Mouse (Mus musculus) heart, embryonic 11.5 days (tissue): Measurements from ENCODE around the gene Naxd. TPM values are rescaled to one million over a fixed set of nuclear protein-coding genes. Genes with fewer than 3 reads are reported as not detected.
A peak's percentile ranks its signal among the peaks of the same experiment; 100 is the strongest.
"Not testable (repeated sequence)": the region's sequence is repeated elsewhere in the genome, so short reads cannot be mapped to it uniquely, and the experiment has no call there.

Experiments
- ATAC-seq: fragments of 200-750 bp; cut with Nextera tagmentation; replicated peaks from 2 replicates; pipeline ENCODE4 v1.8.0; 2017; ENCODE audit warnings: moderate library complexity; ENCODE audit not compliant: insufficient number of reproducible peaks, low FRiP score, low TSS enrichment
- H3K27ac ChIP-seq: fragments of 300-500 bp; sonication (generic); 2 replicates; pipeline ENCODE4 v1.5.1; 2014; ENCODE audit warnings: mild to moderate bottlenecking, low read depth, low read length
- H3K27me3 ChIP-seq: fragments of 300-500 bp; sonication (generic); 2 replicates; pipeline ENCODE4 v1.6.1; 2014; ENCODE audit warnings: mild to moderate bottlenecking, low read length, mixed read lengths; ENCODE audit not compliant: control insufficient read depth, insufficient read depth
- H3K36me3 ChIP-seq: fragments of 300-500 bp; sonication (generic); 2 replicates; pipeline ENCODE4 v1.6.1; 2014; ENCODE audit warnings: mild to moderate bottlenecking, low read length, moderate library complexity, mixed read lengths; ENCODE audit not compliant: control insufficient read depth, insufficient read depth
- H3K4me1 ChIP-seq: fragments of 300-500 bp; sonication (generic); 2 replicates; pipeline ENCODE4 v1.6.1; 2014; ENCODE audit warnings: low read length; ENCODE audit not compliant: control insufficient read depth, insufficient read depth
- H3K4me2 ChIP-seq: fragments of 300-500 bp; sonication (generic); 2 replicates; pipeline ENCODE4 v1.6.1; 2014; ENCODE audit warnings: mild to moderate bottlenecking, moderate library complexity
- H3K4me3 ChIP-seq: fragments of 300-500 bp; sonication (generic); 2 replicates; pipeline ENCODE4 v1.5.1; 2014; ENCODE audit warnings: low read depth, low read length
- H3K9ac ChIP-seq: fragments of 300-500 bp; sonication (generic); 2 replicates; pipeline ENCODE4 v1.6.1; 2014; ENCODE audit warnings: mild to moderate bottlenecking, low read depth, low read length, moderate library complexity
- H3K9me3 ChIP-seq: fragments of 300-500 bp; sonication (generic); replicated peaks from 2 replicates; pipeline ENCODE4 v1.6.1; 2016; ENCODE audit warnings: low read length; ENCODE audit not compliant: control insufficient read depth
- WGBS: fragments of 180-500 bp; shearing (Covaris S2); extraction: QIAGEN DNeasy Blood & Tissue Kit; methylation state at CpG from one replicate; pipeline ENCODE4 v1.1.7; 2014; ENCODE audit not compliant: insufficient replicate concordance; 5-methylcytosine and 5-hydroxymethylcytosine counted together
- polyA plus RNA-seq: library from polyadenylated mRNA; unstranded; fragments of >200 nt; fragmentation: Nextera tagmentation; extraction: Ambion mirVana; gene quantifications from 2 replicates; pipeline ENCODE4 v1.2.1, GENCODE M21; 2014

The Naxd gene
- polyA plus RNA-seq, 1 experiment from 2014 or later = 75.8 TPM

- not testable (repeated sequence) for H3K36me3 ChIP-seq, H3K4me1 ChIP-seq, H3K4me2 ChIP-seq, ATAC-seq, H3K27me3 ChIP-seq, H3K27ac ChIP-seq, H3K9me3 ChIP-seq, H3K4me3 ChIP-seq, H3K9ac ChIP-seq
- 73% methylated on average over 2 of the region's 2 CpGs for WGBS
Measured at GRCm38 (mm10) chr8:11492340-11492739, 5.0 kb upstream of the Naxd start.

- no peak for ATAC-seq
- Histone ChIP-seq H3K4me3 (peak overlapping the region; percentile 79), H3K27ac (no peak overlapping the region), H3K9ac (no peak overlapping the region), H3K27me3 (no peaks in the 10 kb centered on the region), H3K9me3 (no peaks in the 10 kb centered on the region), H3K4me1 (peaks cover 8% of the 10 kb centered on the region; the same call in 1 of the 2 replicates), H3K4me2 (peak overlapping the region; percentile 73), H3K36me3 (peaks cover 7% of the 10 kb centered on the region; the same call in 1 of the 2 replicates)
- 71% methylated on average over 12 of the region's 12 CpGs for WGBS
Measured at GRCm38 (mm10) chr8:11498281-11498680, 975 bp downstream of the Naxd start.

GRCm38 (mm10) chr8:11498786-11499485 is 1.6 kb downstream of the Naxd start:
- Histone ChIP-seq H3K9me3 (no peaks in the 10 kb centered on the region), H3K9ac (no peak overlapping the region), H3K4me2 (no peak overlapping the region), H3K27me3 (no peaks in the 10 kb centered on the region), H3K27ac (no peak overlapping the region), H3K36me3 (peaks cover 13% of the 10 kb centered on the region), H3K4me3 (no peak overlapping the region), H3K4me1 (peaks cover 8% of the 10 kb centered on the region; the same call in 1 of the 2 replicates)
- ATAC-seq = no peak
- WGBS = 82% methylated on average over 4 of the region's 4 CpGs

GRCm38 (mm10) chr8:11503476-11504232 is 6.3 kb downstream of the Naxd start:
- no peaks in the 10 kb centered on the region for H3K9me3 ChIP-seq
- 83% methylated on average over 13 of the region's 13 CpGs for WGBS
- H3K27ac ChIP-seq = no peak overlapping the region
- H3K4me2 ChIP-seq = no peak overlapping the region
- peaks cover 28% of the 10 kb centered on the region for H3K36me3 ChIP-seq
- H3K4me1 ChIP-seq = no peaks in the 10 kb centered on the region
- no peaks in the 10 kb centered on the region for H3K27me3 ChIP-seq
- H3K4me3 ChIP-seq = no peak overlapping the region
- no peak overlapping the region for H3K9ac ChIP-seq
- no peak for ATAC-seq

- Histone ChIP-seq H3K4me3 (no peak overlapping the region), H3K36me3 (peaks cover 47% of the 10 kb centered on the region), H3K4me1 (no peaks in the 10 kb centered on the region), H3K27ac (no peak overlapping the region), H3K4me2 (no peak overlapping the region), H3K9me3 (no peaks in the 10 kb centered on the region), H3K27me3 (no peaks in the 10 kb centered on the region), H3K9ac (no peak overlapping the region)
- ATAC-seq = no peak
- WGBS = 85% methylated on average over 14 of the region's 14 CpGs
Measured at GRCm38 (mm10) chr8:11506074-11506473, 8.8 kb downstream of the Naxd start.

GRCm38 (mm10) chr8:11506802-11507201 is 9.5 kb downstream of the Naxd start:
- ATAC-seq = no peak

GRCm38 (mm10) chr8:11508880-11509279 is 11.6 kb downstream of the Naxd start:
- Histone ChIP-seq H3K4me1 (peaks cover 3% of the 10 kb centered on the region; the same call in 1 of the 2 replicates), H3K4me2 (no peak overlapping the region), H3K9ac (no peak overlapping the region), H3K27me3 (no peaks in the 10 kb centered on the region), H3K36me3 (peaks cover 59% of the 10 kb centered on the region), H3K4me3 (no peak overlapping the region), H3K9me3 (no peaks in the 10 kb centered on the region), H3K27ac (no peak overlapping the region)
- 82% methylated on average over 10 of the region's 10 CpGs for WGBS
- no peak for ATAC-seq

More at GRCm38 (mm10) chr8:11506802-11507201, 9.5 kb downstream of the Naxd start:
- H3K27ac ChIP-seq = no peak overlapping the region
- H3K27me3 ChIP-seq = no peaks in the 10 kb centered on the region
- H3K4me1 ChIP-seq = no peaks in the 10 kb centered on the region
- H3K36me3 ChIP-seq = peaks cover 53% of the 10 kb centered on the region
- 76% methylated on average over 6 of the region's 6 CpGs for WGBS
- H3K4me3 ChIP-seq = no peak overlapping the region
- no peak overlapping the region for H3K9ac ChIP-seq
- no peaks in the 10 kb centered on the region for H3K9me3 ChIP-seq
- no peak overlapping the region for H3K4me2 ChIP-seq

- Histone ChIP-seq H3K4me2 (no peak overlapping the region), H3K36me3 (peaks cover 51% of the 10 kb centered on the region), H3K27ac (no peak overlapping the region), H3K4me1 (peaks cover 3% of the 10 kb centered on the region; the same call in 1 of the 2 replicates), H3K27me3 (no peaks in the 10 kb centered on the region), H3K9me3 (no peaks in the 10 kb centered on the region), H3K4me3 (no peak overlapping the region), H3K9ac (no peak overlapping the region)
- ATAC-seq = no peak
- WGBS = 73% methylated on average over 5 of the region's 5 CpGs
Measured at GRCm38 (mm10) chr8:11510971-11511370, 13.7 kb downstream of the Naxd start.
